In genomic region chr2:158847991-158848390, GRCm38 (mm10) we compare ENCODE assay signal across 24 mouse cellular contexts. TPM values are rescaled to one million over a fixed set of nuclear protein-coding genes. Genes with fewer than 3 reads are reported as not detected.
DNase-seq lines count a peak whose midpoint lies in the region; ATAC-seq lines count a peak whose summit lies in the region.
"Had no signal": no experiment of that assay in that cellular context is flagged by ENCODE, and none has a peak within 500 bp of the region (broad histone marks: within the 10 kb centered on the region; RNA-seq: fewer than 3 reads in every experiment).

No protein-coding gene starts in this region.

- peaks cover 8% of the 10 kb centered on the region for H3K36me3 ChIP-seq in intestine, embryonic 15.5 days

- H3K4me2 ChIP-seq in intestine, embryonic 15.5 days (replicated peaks): no peak overlapping the region
- H3K4me2 ChIP-seq: embryonic facial prominence, embryonic 12.5 days; embryonic facial prominence, embryonic 15.5 days; heart, embryonic 13.5 days; hindbrain, embryonic 14.5 days had no signal

- H3K27me3 ChIP-seq in intestine, embryonic 15.5 days (replicated peaks): no peaks in the 10 kb centered on the region
- H3K27me3 ChIP-seq: embryonic facial prominence, embryonic 12.5 days; embryonic facial prominence, embryonic 15.5 days; heart, embryonic 13.5 days had no signal

- 93% methylated on average over 3 of the region's 3 CpGs for WGBS in intestine, embryonic 15.5 days

- ATAC-seq in cerebellum, adult (ENCODE audit: insufficient number of reproducible peaks, low FRiP score, low TSS enrichment): no peak
- 0 out of 2 replicates have a peak, but pooled peaks have one; percentile 17 for ATAC-seq in granulocyte monocyte progenitor cell, adult 5-6 weeks (replicated peaks; ENCODE audit: poor library complexity, severe bottlenecking)
- ATAC-seq in intestine, embryonic 15.5 days: no peak
- ATAC-seq: activated CD4-positive, CD25-positive, alpha-beta regulatory T cell, adult 4 months; forebrain, embryonic 14.5 days; hindbrain, postnatal 0 days; inflammation-experienced regulatory T-cells, adult 6 months; intestine, postnatal 0 days had no signal

- H3K9me3 ChIP-seq in intestine, embryonic 15.5 days: no peaks in the 10 kb centered on the region
- H3K9me3 ChIP-seq: embryonic facial prominence, embryonic 12.5 days; embryonic facial prominence, embryonic 15.5 days; heart, embryonic 10.5 days; heart, embryonic 13.5 days had no signal

- no peak overlapping the region for H3K4me3 ChIP-seq in intestine, embryonic 15.5 days (replicated peaks)
- H3K4me3 ChIP-seq: embryonic facial prominence, embryonic 12.5 days; embryonic facial prominence, embryonic 15.5 days; heart, adult 2 months; heart, embryonic 10.5 days; heart, embryonic 13.5 days had no signal

- no peak overlapping the region for H3K27ac ChIP-seq in intestine, embryonic 15.5 days
- H3K27ac ChIP-seq: embryonic facial prominence, embryonic 12.5 days; embryonic facial prominence, embryonic 15.5 days; heart, adult 2 months; heart, embryonic 10.5 days; heart, embryonic 13.5 days; hindbrain, embryonic 14.5 days; hindbrain, postnatal 0 days had no signal

- H3K4me1 ChIP-seq in intestine, embryonic 15.5 days (replicated peaks): no peaks in the 10 kb centered on the region; the same call in 1 of the 2 replicates

- intact Hi-C loops in left cerebral cortex, postnatal 4 days (cut with DNase I): no loop called here
- intact Hi-C loops in left cerebral cortex, postnatal 14 days (cut with DNase I): no loop called here

- DNase-seq in cerebellum, adult 9-11 months: peak; percentile 15
- DNase-seq in left cerebral cortex, postnatal 4 days: peak; percentile 39
- no peak for DNase-seq in left cerebral cortex, postnatal 14 days (ENCODE audit: low spot score in 2 of 2)
- no peak for DNase-seq in liver
- DNase-seq: adrenal gland, adult 8-10 months; adrenal gland, postnatal 36 days; gastrocnemius, postnatal 25 days; heart, adult 2 months; heart, postnatal 14 days; heart, postnatal 4 days; kidney, adult 2 months had no signal

- no peak overlapping the region for H3K9ac ChIP-seq in intestine, embryonic 15.5 days
- H3K9ac ChIP-seq: embryonic facial prominence, embryonic 12.5 days; embryonic facial prominence, embryonic 15.5 days; heart, embryonic 13.5 days; hindbrain, embryonic 14.5 days had no signal

RNA-seq across cellular contexts. Expression of gene Dhx35, which starts 53.4 kb away (rescaled TPM):
- total RNA-seq in left cerebral cortex, postnatal 4 days (2021): 10 to 100 TPM; 23.7 to 24.3 TPM
- total RNA-seq in left cerebral cortex, postnatal 14 days (2021): 10 to 100 TPM; 14.1 to 17.4 TPM
- 17.0 and 20.9 TPM in 2 replicates for total RNA-seq in granulocyte monocyte progenitor cell, adult 5-6 weeks (2014; fragmentation: Nextera tagmentation)
- total RNA-seq in granulocyte monocyte progenitor cell, adult 5-6 weeks (2017): 14.3 and 22.0 TPM in 2 replicates
- 13.3 and 13.6 TPM in 2 replicates for polyA plus RNA-seq in intestine, embryonic 15.5 days (2015; fragmentation: Nextera tagmentation; extraction: Ambion mirVana)

Comparison
In these comparisons a context has a peak if more than half of its experiments do, and no peak if none do; other contexts are left out.
1. DNase-seq: peak in cerebellum, adult 9-11 months (single experiment) and left cerebral cortex, postnatal 4 days (single experiment); none in left cerebral cortex, postnatal 14 days (0 of 2) and liver (single experiment).